29 mouse cellular contexts compared by ENCODE assay signal in the genomic region with DNA sequence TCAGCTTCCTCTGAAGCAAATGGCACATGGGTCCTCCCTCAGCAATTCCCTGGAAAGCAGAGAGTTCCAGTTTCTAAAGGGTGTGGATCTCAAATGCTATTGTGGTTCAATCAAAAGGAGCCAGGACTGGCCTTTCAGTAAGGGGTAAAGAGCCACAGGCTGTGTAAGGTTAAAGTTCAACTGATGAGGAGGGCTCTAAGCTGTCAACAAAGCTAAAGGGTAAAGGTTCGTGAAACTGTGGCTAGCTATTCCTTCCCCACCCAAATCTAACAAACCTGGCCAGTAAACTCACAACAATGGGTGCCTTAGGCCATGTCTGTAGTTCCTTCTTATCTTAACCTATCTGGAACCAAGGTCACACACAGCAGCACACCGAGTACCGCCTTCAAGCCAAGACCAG. TPM values are rescaled to one million over a fixed set of nuclear protein-coding genes. Genes with fewer than 3 reads are reported as not detected.
A peak's percentile ranks its signal among the peaks of the same experiment; 100 is the strongest.
DNase-seq lines count a peak whose midpoint lies in the region; ATAC-seq lines count a peak whose summit lies in the region.
"Had no signal": no experiment of that assay in that cellular context is flagged by ENCODE, and none has a peak within 500 bp of the region (broad histone marks: within the 10 kb centered on the region; RNA-seq: fewer than 3 reads in every experiment).

No protein-coding gene starts in this region.

- H3K4me2 ChIP-seq in heart, embryonic 15.5 days, result no peak overlapping the region
- H3K4me2 ChIP-seq in kidney, embryonic 15.5 days, result no peak overlapping the region
- H3K4me2 ChIP-seq: embryonic facial prominence, embryonic 15.5 days; forebrain, embryonic 12.5 days; limb, embryonic 13.5 days; liver, embryonic 13.5 days; midbrain, embryonic 13.5 days; neural tube, embryonic 13.5 days had no signal

- H3K9me3 ChIP-seq in heart, embryonic 10.5 days, result no peaks in the 10 kb centered on the region
- H3K9me3 ChIP-seq in heart, embryonic 15.5 days (replicated peaks), result no peaks in the 10 kb centered on the region
- H3K9me3 ChIP-seq in kidney, embryonic 15.5 days (replicated peaks), result no peaks in the 10 kb centered on the region
- H3K9me3 ChIP-seq: embryonic facial prominence, embryonic 10.5 days; embryonic facial prominence, embryonic 15.5 days; forebrain, embryonic 12.5 days; G1E; limb, embryonic 13.5 days; liver, embryonic 13.5 days; midbrain, embryonic 13.5 days; neural tube, embryonic 13.5 days had no signal

- H3K36me3 ChIP-seq in heart, embryonic 10.5 days, result no peaks in the 10 kb centered on the region
- no peaks in the 10 kb centered on the region for H3K36me3 ChIP-seq in heart, embryonic 15.5 days
- no peaks in the 10 kb centered on the region for H3K36me3 ChIP-seq in kidney, embryonic 15.5 days
- H3K36me3 ChIP-seq: embryonic facial prominence, embryonic 10.5 days; embryonic facial prominence, embryonic 15.5 days; forebrain, embryonic 12.5 days; G1E; limb, embryonic 13.5 days; liver, embryonic 13.5 days; midbrain, embryonic 13.5 days; neural tube, embryonic 13.5 days had no signal

- H3K4me1 ChIP-seq in heart, embryonic 10.5 days, result peaks cover 46% of the 10 kb centered on the region
- H3K4me1 ChIP-seq in heart, embryonic 15.5 days (replicated peaks), result peaks cover 30% of the 10 kb centered on the region
- peaks cover 58% of the 10 kb centered on the region for H3K4me1 ChIP-seq in kidney, embryonic 15.5 days

- H3K4me3 ChIP-seq in heart, embryonic 10.5 days, result no peak overlapping the region
- no peak overlapping the region for H3K4me3 ChIP-seq in heart, embryonic 15.5 days
- H3K4me3 ChIP-seq in kidney, embryonic 15.5 days (replicated peaks), result no peak overlapping the region
- H3K4me3 ChIP-seq: embryonic facial prominence, embryonic 10.5 days; embryonic facial prominence, embryonic 15.5 days; forebrain, embryonic 12.5 days; layer of hippocampus, adult 2 months; left cerebral cortex, adult 2 months; limb, embryonic 13.5 days; liver, embryonic 13.5 days; midbrain, embryonic 13.5 days; neural tube, embryonic 13.5 days had no signal

- H3K27me3 ChIP-seq in heart, embryonic 10.5 days (ENCODE audit: insufficient read depth, poor library complexity, severe bottlenecking), result peaks cover 53% of the 10 kb centered on the region
- H3K27me3 ChIP-seq in heart, embryonic 15.5 days, result peaks cover 3% of the 10 kb centered on the region
- peaks cover 26% of the 10 kb centered on the region for H3K27me3 ChIP-seq in kidney, embryonic 15.5 days

- DNase-seq in heart, embryonic 10.5 days (ENCODE audit: low spot score), result no peak
- DNase-seq in heart, adult 18-20 months, result no peak
- DNase-seq in heart, adult 9 months (ENCODE audit: low spot score in 2 of 2), result no peak
- DNase-seq in kidney, adult 11 months, result no peak
- DNase-seq in urinary bladder, postnatal 10 days (ENCODE audit: low spot score), result no peak
- DNase-seq: adrenal gland, postnatal 10 days; cerebellum, adult 8-10 months; cerebellum, postnatal 25 days; forebrain, postnatal 0 days; kidney, adult 8-10 months; kidney, postnatal 36 days; liver, embryonic 13.5 days; lung, adult 18-20 months; lung, postnatal 4 days; right cerebral cortex, postnatal 4 days had no signal

- WGBS in heart, embryonic 10.5 days, result 73% methylated on average over 3 of the region's 3 CpGs
- 65% methylated on average over 3 of the region's 3 CpGs for WGBS in heart, embryonic 15.5 days
- WGBS in kidney, embryonic 15.5 days, result 62% methylated on average over 3 of the region's 3 CpGs

- no peak for ATAC-seq in heart, embryonic 15.5 days (replicated peaks; ENCODE audit: insufficient number of reproducible peaks, insufficient read depth, low FRiP score, low read depth)
- ATAC-seq in kidney, embryonic 15.5 days (replicated peaks; ENCODE audit: low FRiP score), result no peak
- ATAC-seq: forebrain, postnatal 0 days; hindbrain, embryonic 16.5 days; lung, postnatal 0 days; midbrain, embryonic 13.5 days had no signal

- H3K27ac ChIP-seq in heart, embryonic 10.5 days, result peak overlapping the region; percentile 79; the same call in 1 of the 2 replicates
- H3K27ac ChIP-seq in heart, embryonic 15.5 days, result peak overlapping the region; percentile 88
- H3K27ac ChIP-seq in kidney, embryonic 15.5 days, result peak overlapping the region; percentile 52; the same call in 1 of the 2 replicates
- H3K27ac ChIP-seq: embryonic facial prominence, embryonic 10.5 days; embryonic facial prominence, embryonic 15.5 days; forebrain, embryonic 12.5 days; layer of hippocampus, adult 2 months; left cerebral cortex, adult 2 months; limb, embryonic 13.5 days; liver, embryonic 13.5 days; midbrain, embryonic 13.5 days; neural tube, embryonic 13.5 days had no signal

- no peak overlapping the region for H3K9ac ChIP-seq in heart, embryonic 15.5 days
- no peak overlapping the region for H3K9ac ChIP-seq in kidney, embryonic 15.5 days
- H3K9ac ChIP-seq: embryonic facial prominence, embryonic 15.5 days; forebrain, embryonic 12.5 days; forebrain, postnatal 0 days; limb, embryonic 13.5 days; liver, embryonic 13.5 days; midbrain, embryonic 13.5 days; neural tube, embryonic 13.5 days had no signal

RNA-seq across cellular contexts. Expression of gene Rab20, which starts 3.4 kb away (rescaled TPM):
- polyA plus RNA-seq in heart, embryonic 10.5 days (2016; fragmentation: Nextera tagmentation; extraction: Ambion mirVana), result 11.2 and 21.9 TPM in 2 replicates
- 10 to 100 TPM; 17.4 to 20.5 TPM for total RNA-seq in heart, adult 18-20 months (2021)
- 36.1 and 37.2 TPM in 2 replicates for polyA plus RNA-seq in heart, embryonic 15.5 days (2015; fragmentation: Nextera tagmentation; extraction: Ambion mirVana)
- 24.2 and 26.5 TPM in 2 replicates for polyA plus RNA-seq in kidney, embryonic 15.5 days (2015; fragmentation: Nextera tagmentation; extraction: Ambion mirVana)
- total RNA-seq: G1E; layer of hippocampus, adult 2 months; megakaryocyte-erythroid progenitor cell, adult 5-6 weeks had no signal
- polyA plus RNA-seq: G1E had no signal

RNA-seq across cellular contexts. Expression of gene Naxd, which starts 15.4 kb away (rescaled TPM):
- 86.1 and 92.1 TPM in 2 replicates for polyA plus RNA-seq in heart, embryonic 10.5 days (2016; fragmentation: Nextera tagmentation; extraction: Ambion mirVana)
- 10 to 100 TPM; 30.1 to 34.4 TPM for total RNA-seq in heart, adult 18-20 months (2021)
- 70.0 and 94.5 TPM in 2 replicates for polyA plus RNA-seq in heart, embryonic 15.5 days (2015; fragmentation: Nextera tagmentation; extraction: Ambion mirVana)
- 119 and 121 TPM in 2 replicates for polyA plus RNA-seq in kidney, embryonic 15.5 days (2015; fragmentation: Nextera tagmentation; extraction: Ambion mirVana)
